ENCODE assay signal across 9 mouse cellular contexts in the genomic region with DNA sequence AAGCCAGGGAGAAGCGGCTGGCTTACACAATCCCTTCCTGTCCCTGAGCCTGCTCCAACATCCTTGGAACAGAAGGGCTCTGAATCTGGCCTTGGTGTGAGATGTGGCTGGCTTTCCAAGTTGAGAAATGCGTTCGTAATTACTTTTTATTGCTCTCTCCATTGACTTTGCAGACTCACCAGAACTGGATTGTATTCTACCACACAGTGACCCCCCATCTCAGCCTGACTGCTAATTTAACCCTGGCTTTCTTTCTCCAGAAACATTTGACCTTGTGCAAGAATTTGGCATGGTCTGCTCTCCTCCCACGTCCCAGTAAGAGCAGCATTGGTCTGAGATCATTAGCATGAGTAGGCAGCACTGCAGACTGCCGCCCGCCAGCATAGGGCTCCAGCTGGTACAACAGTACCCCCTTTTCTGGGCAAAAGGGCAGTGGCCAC.
A peak's percentile ranks its signal among the peaks of the same experiment; 100 is the strongest.
DNase-seq lines count a peak whose midpoint lies in the region; ATAC-seq lines count a peak whose summit lies in the region.
"Had no signal": no experiment of that assay in that cellular context is flagged by ENCODE, and none has a peak within 500 bp of the region (broad histone marks: within the 10 kb centered on the region; RNA-seq: fewer than 3 reads in every experiment).

No protein-coding gene starts in this region.

- ATAC-seq in hindbrain, embryonic 15.5 days (ENCODE audit: low FRiP score, low read depth): peak; percentile 89
- peak; percentile 93 for ATAC-seq in cerebellum, adult (ENCODE audit: insufficient number of reproducible peaks, low FRiP score, low TSS enrichment)
- ATAC-seq in megakaryocyte progenitor cell, adult 5-6 weeks (replicated peaks; ENCODE audit: poor library complexity): no peak

- H3K9ac ChIP-seq in hindbrain, embryonic 15.5 days: no peak overlapping the region
- H3K9ac ChIP-seq: limb, embryonic 13.5 days had no signal

- 50% methylated on average over 6 of the region's 6 CpGs for WGBS in hindbrain, embryonic 15.5 days
- WGBS in hindbrain, embryonic 10.5 days: 69% methylated on average over 6 of the region's 6 CpGs

- H3K9me3 ChIP-seq in hindbrain, embryonic 15.5 days: no peaks in the 10 kb centered on the region
- no peaks in the 10 kb centered on the region for H3K9me3 ChIP-seq in hindbrain, embryonic 10.5 days
- H3K9me3 ChIP-seq: limb, embryonic 13.5 days had no signal

- no peaks in the 10 kb centered on the region for H3K36me3 ChIP-seq in hindbrain, embryonic 15.5 days
- H3K36me3 ChIP-seq in hindbrain, embryonic 10.5 days: no peaks in the 10 kb centered on the region
- H3K36me3 ChIP-seq: limb, embryonic 13.5 days had no signal

- H3K4me3 ChIP-seq in hindbrain, embryonic 15.5 days: no peak overlapping the region
- no peak overlapping the region for H3K4me3 ChIP-seq in hindbrain, embryonic 10.5 days
- H3K4me3 ChIP-seq: limb, embryonic 13.5 days had no signal

- no peak overlapping the region for H3K27ac ChIP-seq in hindbrain, embryonic 15.5 days (replicated peaks)
- no peak overlapping the region for H3K27ac ChIP-seq in hindbrain, embryonic 10.5 days
- H3K27ac ChIP-seq: limb, embryonic 13.5 days had no signal

- no peaks in the 10 kb centered on the region for H3K27me3 ChIP-seq in hindbrain, embryonic 15.5 days
- no peaks in the 10 kb centered on the region for H3K27me3 ChIP-seq in hindbrain, embryonic 10.5 days (ENCODE audit: insufficient read depth, poor library complexity, severe bottlenecking)
- H3K27me3 ChIP-seq: limb, embryonic 13.5 days had no signal

- peaks cover 10% of the 10 kb centered on the region for H3K4me1 ChIP-seq in hindbrain, embryonic 15.5 days (replicated peaks)
- H3K4me1 ChIP-seq in hindbrain, embryonic 10.5 days (replicated peaks): no peaks in the 10 kb centered on the region

- H3K4me2 ChIP-seq in hindbrain, embryonic 15.5 days: no peak overlapping the region
- H3K4me2 ChIP-seq: limb, embryonic 13.5 days had no signal

- intact Hi-C loops in gastrocnemius, postnatal 36 days (cut with DNase I): loop anchor here (5.0 kb wide), 1 partner anchor 1013 kb away; no protein-coding TSS in a partner anchor

- DNase-seq in hindbrain, embryonic 10.5 days (ENCODE audit: low spot score): no peak
- peak; percentile 32 to 33 for DNase-seq in gastrocnemius, postnatal 36 days
- DNase-seq in kidney, postnatal 36 days: peak; percentile 29 to 62
- peak; percentile 63 for DNase-seq in lung, postnatal 36 days
- DNase-seq in yolk sac, embryonic 10.5 days (ENCODE audit: low spot score): no peak

Comparison
In these comparisons a context has a peak if more than half of its experiments do, and no peak if none do; other contexts are left out.
1. DNase-seq: peak in gastrocnemius, postnatal 36 days (2 of 2), kidney, postnatal 36 days (2 of 2) and lung, postnatal 36 days (single experiment); none in hindbrain, embryonic 10.5 days (single experiment) and yolk sac, embryonic 10.5 days (single experiment).